Mouse (Mus musculus): Measurements from ENCODE around the gene Epha2. TPM values are rescaled to one million over a fixed set of nuclear protein-coding genes. Genes with fewer than 3 reads are reported as not detected.

The Epha2 gene
- polyA plus RNA-seq (2012; rRNA removed) (1.6 TPM in 2 replicates), polyA plus RNA-seq (2014; fragmentation: Nextera tagmentation; extraction: Ambion mirVana) (0.29 and 0.45 TPM in 2 replicates)

- H3K9me3 ChIP-seq (ENCODE audit: control insufficient read depth, low read length): no peaks in the 10 kb centered on the region
- no peaks in the 10 kb centered on the region for H3K36me3 ChIP-seq (replicated peaks; ENCODE audit: control insufficient read depth, insufficient read depth, low read depth)
- ATAC-seq (ENCODE audit: insufficient read depth) (0 out of 2 replicates have a peak, but pooled peaks have one; percentile 39), DNase-seq (ENCODE audit: low read depth in 3 of 3, low spot score in 3 of 3) (peak in 1 of 3 experiments; percentile 36)
- H3K27me3 ChIP-seq (ENCODE audit: control insufficient read depth, insufficient read depth, low read length): peaks cover 33% of the 10 kb centered on the region
- H3K4me1 ChIP-seq (replicated peaks; ENCODE audit: control insufficient read depth in 2 of 2, insufficient read depth in 2 of 2, low read length in 1 of 2): peaks cover 0 to 3% of the 10 kb centered on the region in 2 experiments; a peak in 1 of 4 replicates
- H3K9ac ChIP-seq (replicated peaks): peak within 1 kb of the TSS; percentile 43
- H3K4me2 ChIP-seq (ENCODE audit: low read depth): peak within 1 kb of the TSS; percentile 57
- WGBS (ENCODE audit: insufficient replicate concordance): under 1% methylated on average over 35 of the region's 35 CpGs
- peak within 1 kb of the TSS; percentile 34 to 58 for H3K4me3 ChIP-seq (ENCODE audit: insufficient read depth in 1 of 2, low read depth in 2 of 2, low read length in 2 of 2)
- TF ChIP-seq EP300 (IDR thresholded peaks at IDR 0.05; ENCODE audit: low read depth) (no peak), CTCF (IDR thresholded peaks at IDR 0.05; ENCODE audit: low read depth) (no peak)
- H3K27ac ChIP-seq: no peak within 1 kb of the TSS
Measured at GRCm38 (mm10) chr4:141301116-141301553, at the start of gene Epha2. Gene Epha2 (plus strand): TSS chr4:141301240.

- Histone ChIP-seq H3K36me3 (replicated peaks; ENCODE audit: control insufficient read depth, insufficient read depth, low read depth) (no peaks in the 10 kb centered on the region), H3K9ac (replicated peaks) (no peak overlapping the region), H3K27ac (no peak overlapping the region), H3K4me1 (replicated peaks; ENCODE audit: control insufficient read depth in 2 of 2, insufficient read depth in 2 of 2, low read length in 1 of 2) (no peaks in the 10 kb centered on the region), H3K4me2 (ENCODE audit: low read depth) (no peak overlapping the region), H3K4me3 (ENCODE audit: insufficient read depth in 1 of 2, low read depth in 2 of 2, low read length in 2 of 2) (no peak overlapping the region), H3K27me3 (ENCODE audit: control insufficient read depth, insufficient read depth, low read length) (peaks cover 21% of the 10 kb centered on the region), H3K9me3 (ENCODE audit: control insufficient read depth, low read length) (no peaks in the 10 kb centered on the region)
- no peak for ATAC-seq (ENCODE audit: insufficient read depth)
- DNase-seq (ENCODE audit: low read depth in 3 of 3, low spot score in 3 of 3): no peak
- WGBS (ENCODE audit: insufficient replicate concordance): 26% methylated on average over 2 of the region's 2 CpGs
- TF ChIP-seq CTCF (IDR thresholded peaks at IDR 0.05; ENCODE audit: low read depth) (no peak), EP300 (IDR thresholded peaks at IDR 0.05; ENCODE audit: low read depth) (no peak)
Measured at GRCm38 (mm10) chr4:141252641-141253040, 48.4 kb upstream of the Epha2 start.

GRCm38 (mm10) chr4:141254234-141254633 lies 46.8 kb upstream of the Epha2 start:
- no peak for DNase-seq (ENCODE audit: low read depth in 3 of 3, low spot score in 3 of 3)
- no peak overlapping the region for H3K27ac ChIP-seq
- no peak for TF ChIP-seq CTCF (IDR thresholded peaks at IDR 0.05; ENCODE audit: low read depth)
- peaks cover 5% of the 10 kb centered on the region for H3K27me3 ChIP-seq (ENCODE audit: control insufficient read depth, insufficient read depth, low read length)
- H3K36me3 ChIP-seq (replicated peaks; ENCODE audit: control insufficient read depth, insufficient read depth, low read depth): no peaks in the 10 kb centered on the region
- no peak for ATAC-seq (ENCODE audit: insufficient read depth)
- WGBS (ENCODE audit: insufficient replicate concordance): 66% methylated on average over 16 of the region's 16 CpGs
- no peak overlapping the region for H3K4me2 ChIP-seq (ENCODE audit: low read depth)
- H3K4me1 ChIP-seq (replicated peaks; ENCODE audit: control insufficient read depth in 2 of 2, insufficient read depth in 2 of 2, low read length in 1 of 2): no peaks in the 10 kb centered on the region
- no peak overlapping the region for H3K4me3 ChIP-seq (ENCODE audit: insufficient read depth in 1 of 2, low read depth in 2 of 2, low read length in 2 of 2)
- no peak overlapping the region for H3K9ac ChIP-seq (replicated peaks)
- no peaks in the 10 kb centered on the region for H3K9me3 ChIP-seq (ENCODE audit: control insufficient read depth, low read length)

GRCm38 (mm10) chr4:141257440-141257839 lies 43.6 kb upstream of the Epha2 start:
- Histone ChIP-seq H3K27me3 (ENCODE audit: control insufficient read depth, insufficient read depth, low read length) (no peaks in the 10 kb centered on the region), H3K27ac (no peak overlapping the region), H3K4me2 (ENCODE audit: low read depth) (no peak overlapping the region), H3K36me3 (replicated peaks; ENCODE audit: control insufficient read depth, insufficient read depth, low read depth) (no peaks in the 10 kb centered on the region), H3K9ac (replicated peaks) (no peak overlapping the region), H3K4me3 (ENCODE audit: insufficient read depth in 1 of 2, low read depth in 2 of 2, low read length in 2 of 2) (no peak overlapping the region), H3K9me3 (ENCODE audit: control insufficient read depth, low read length) (no peaks in the 10 kb centered on the region), H3K4me1 (replicated peaks; ENCODE audit: control insufficient read depth in 2 of 2, insufficient read depth in 2 of 2, low read length in 1 of 2) (no peaks in the 10 kb centered on the region)
- no peak for DNase-seq (ENCODE audit: low read depth in 3 of 3, low spot score in 3 of 3)
- no peak for ATAC-seq (ENCODE audit: insufficient read depth)
- 53% methylated on average over 5 of the region's 5 CpGs for WGBS (ENCODE audit: insufficient replicate concordance)
- TF ChIP-seq EP300 (IDR thresholded peaks at IDR 0.05; ENCODE audit: low read depth) (no peak), CTCF (IDR thresholded peaks at IDR 0.05; ENCODE audit: low read depth) (peak; percentile 85)

GRCm38 (mm10) chr4:141259413-141259812 lies 41.6 kb upstream of the Epha2 start:
- Histone ChIP-seq H3K36me3 (replicated peaks; ENCODE audit: control insufficient read depth, insufficient read depth, low read depth) (no peaks in the 10 kb centered on the region), H3K4me1 (replicated peaks; ENCODE audit: control insufficient read depth in 2 of 2, insufficient read depth in 2 of 2, low read length in 1 of 2) (no peaks in the 10 kb centered on the region), H3K9me3 (ENCODE audit: control insufficient read depth, low read length) (no peaks in the 10 kb centered on the region), H3K27ac (no peak overlapping the region), H3K27me3 (ENCODE audit: control insufficient read depth, insufficient read depth, low read length) (no peaks in the 10 kb centered on the region), H3K4me2 (ENCODE audit: low read depth) (no peak overlapping the region), H3K9ac (replicated peaks) (no peak overlapping the region), H3K4me3 (ENCODE audit: insufficient read depth in 1 of 2, low read depth in 2 of 2, low read length in 2 of 2) (no peak overlapping the region)
- DNase-seq (ENCODE audit: low read depth in 3 of 3, low spot score in 3 of 3) (no peak), ATAC-seq (ENCODE audit: insufficient read depth) (no peak)
- TF ChIP-seq EP300 (IDR thresholded peaks at IDR 0.05; ENCODE audit: low read depth) (no peak), CTCF (IDR thresholded peaks at IDR 0.05; ENCODE audit: low read depth) (no peak)
- 66% methylated on average over 12 of the region's 12 CpGs for WGBS (ENCODE audit: insufficient replicate concordance)

All from liver, embryonic 14.5 days (tissue).